Mouse (Mus musculus) limb, embryonic 14.5 days (tissue): ENCODE results near the gene Lamp2. TPM values are rescaled to one million over a fixed set of nuclear protein-coding genes. Genes with fewer than 3 reads are reported as not detected.
"Not testable (repeated sequence)": the region's sequence is repeated elsewhere in the genome, so short reads cannot be mapped to it uniquely, and the experiment has no call there.

ENCODE experiments used
- ATAC-seq: fragments of 200-750 bp; cut with Nextera tagmentation; 2 replicates; pipeline ENCODE4 v1.8.0; 2017; ENCODE audit warnings: low read depth, moderate number of reproducible peaks, moderate TSS enrichment; ENCODE audit not compliant: low FRiP score
- DNase-seq: peaks from one replicate; pipeline ENCODE4 v3.0.0-alpha.2; 2015; ENCODE audit warnings: low spot score
- H3K27ac ChIP-seq: fragments of 300-500 bp; sonication (generic); replicated peaks from 2 replicates; pipeline ENCODE4 v1.5.1; 2014; ENCODE audit warnings: low read depth, mild to moderate bottlenecking, low read length, moderate library complexity, mixed read lengths
- H3K27me3 ChIP-seq: fragments of 300-500 bp; sonication (generic); 2 replicates; pipeline ENCODE4 v1.6.1; 2014; ENCODE audit warnings: low read length, mixed read lengths; ENCODE audit not compliant: control insufficient read depth, insufficient read depth
- H3K36me3 ChIP-seq: fragments of 300-500 bp; sonication (generic); 2 replicates; pipeline ENCODE4 v1.6.1; 2014; ENCODE audit warnings: mild to moderate bottlenecking, low read length, moderate library complexity, mixed read lengths; ENCODE audit not compliant: control insufficient read depth, insufficient read depth
- H3K4me1 ChIP-seq: fragments of 300-500 bp; sonication (generic); 2 replicates; pipeline ENCODE4 v1.6.1; 2014; ENCODE audit warnings: antibody characterized with exemption, low read length, mixed read lengths; ENCODE audit not compliant: control insufficient read depth, insufficient read depth
- H3K4me2 ChIP-seq: fragments of 300-500 bp; sonication (generic); replicated peaks from 2 replicates; pipeline ENCODE4 v1.6.1; 2014; ENCODE audit warnings: low read depth, mild to moderate bottlenecking, low read length, moderate library complexity; ENCODE audit not compliant: severe bottlenecking
- H3K4me3 ChIP-seq: fragments of 300-500 bp; sonication (generic); replicated peaks from 2 replicates; pipeline ENCODE4 v1.5.1; 2014; ENCODE audit warnings: low read length
- H3K9ac ChIP-seq: fragments of 300-500 bp; sonication (generic); 2 replicates; pipeline ENCODE4 v1.6.1; 2014; ENCODE audit warnings: mild to moderate bottlenecking, low read depth, low read length, moderate library complexity; ENCODE audit not compliant: severe bottlenecking
- H3K9me3 ChIP-seq: fragments of 300-500 bp; sonication (generic); 2 replicates; pipeline ENCODE4 v1.6.1; 2016; ENCODE audit warnings: low read length; ENCODE audit not compliant: control insufficient read depth
- POLR2A ChIP-seq: fragments of 200-500 bp; IDR thresholded peaks from 2 replicates; pipeline ENCODE4 v1.8.0; 2012; ENCODE audit warnings: inconsistent platforms, mild to moderate bottlenecking, moderate library complexity, borderline replicate concordance; ENCODE audit not compliant: insufficient read depth, insufficient read length; ENCODE audit errors: extremely low read depth
- WGBS: fragments of 180-500 bp; shearing (Covaris S2); extraction: QIAGEN DNeasy Blood & Tissue Kit; methylation state at CpG from one replicate; pipeline ENCODE4 v1.1.7; 2014; 5-methylcytosine and 5-hydroxymethylcytosine counted together
- polyA plus RNA-seq, 2 experiments: library from polyadenylated mRNA; depleted of rRNA in 1 of 2; stranded (reverse) in 1 of 2; unstranded in 1 of 2; fragments of >200 nt; fragmentation: Nextera tagmentation in 1 of 2; extraction: Ambion mirVana in 1 of 2; gene quantifications; 2 replicates each; pipeline versions ENCODE4 v1.2.1 to v1.2.3; 2012 to 2014

Gene Lamp2
- polyA plus RNA-seq (2012; rRNA removed) (108 and 114 TPM in 2 replicates), polyA plus RNA-seq (2014; fragmentation: Nextera tagmentation; extraction: Ambion mirVana) (169 and 172 TPM in 2 replicates)

DNA sequence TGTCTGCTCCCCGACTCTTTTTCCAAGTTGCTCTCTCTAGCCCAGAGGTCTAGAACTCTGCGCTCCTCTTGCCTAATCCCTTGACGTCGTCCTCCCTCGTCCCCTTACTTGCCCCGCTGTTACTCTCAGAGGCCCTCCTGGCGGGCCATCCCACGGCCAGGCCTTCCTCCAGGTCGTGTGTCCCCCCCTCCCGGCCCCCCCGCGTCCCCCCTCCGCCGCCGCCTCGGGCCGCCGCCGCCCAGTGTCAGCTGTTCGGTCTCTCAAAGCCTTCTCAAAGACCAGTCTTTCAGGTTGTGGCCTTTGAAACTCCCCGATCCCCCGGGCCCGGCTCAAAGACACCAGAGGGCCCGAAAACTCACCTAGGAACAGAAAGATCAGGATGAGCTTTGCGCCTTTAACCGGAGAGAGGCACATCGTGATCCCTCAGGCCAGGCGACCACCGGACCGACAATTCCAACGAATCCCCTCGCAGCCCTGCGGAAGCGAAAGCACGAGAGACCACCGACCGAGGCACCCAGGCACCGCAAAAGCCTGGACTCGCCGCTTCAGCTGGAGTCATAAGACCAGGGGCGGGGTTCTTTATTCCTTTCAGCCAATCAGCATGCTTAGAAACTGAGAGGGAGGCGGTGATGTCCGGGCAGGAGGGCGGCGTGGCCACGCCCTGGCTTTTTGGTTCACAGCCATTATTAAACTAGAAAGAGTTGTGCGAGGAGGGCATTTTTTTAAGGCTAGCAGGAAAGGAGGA lies at the start of gene Lamp2:
Gene Lamp2 (minus strand): TSS at position 565 of the 745 bp plus-strand sequence.
- Histone ChIP-seq H3K27ac (peak within 1 kb of the TSS; percentile 63), H3K4me2 (peak within 1 kb of the TSS; percentile 47), H3K36me3 (peaks cover 2% of the 10 kb centered on the region; the same call in 1 of the 2 replicates), H3K9me3 (no peaks in the 10 kb centered on the region), H3K4me3 (peak within 1 kb of the TSS; percentile 52), H3K4me1 (0 out of 2 replicates have a peak, but pooled peaks cover 3% of the 10 kb centered on the region), H3K9ac (peak within 1 kb of the TSS; percentile 69), H3K27me3 (no peaks in the 10 kb centered on the region)
- ATAC-seq (peak; percentile 97), DNase-seq (peak; percentile 89)
- TF ChIP-seq POLR2A: 0 out of 2 replicates have a peak, but pooled peaks have one; percentile 47
- WGBS: 17% methylated on average over 47 of the region's 47 CpGs

DNA sequence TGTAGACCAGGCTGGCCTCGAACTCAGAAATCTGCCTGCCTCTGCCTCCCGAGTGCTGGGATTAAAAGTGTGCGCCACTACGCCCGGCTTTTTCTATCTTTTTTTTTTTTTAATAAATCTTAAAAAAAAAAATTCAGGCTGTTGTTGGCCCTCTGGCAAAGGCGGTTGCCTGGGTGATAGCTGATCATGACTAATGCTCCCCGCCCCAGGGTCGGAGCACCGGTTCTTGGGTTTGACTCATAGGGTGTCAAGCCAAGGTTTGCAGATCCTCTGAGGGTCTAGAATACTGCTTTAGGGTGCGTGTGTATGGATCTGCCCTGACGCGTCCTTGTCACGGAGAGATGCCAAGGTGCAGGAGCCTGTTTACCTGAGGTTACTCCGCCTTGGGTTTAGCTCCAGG lies 48.6 kb upstream of the Lamp2 start:
- no peaks in the 10 kb centered on the region for H3K4me1 ChIP-seq
- ATAC-seq (no peak), DNase-seq (no peak)
- H3K27me3 ChIP-seq: no peaks in the 10 kb centered on the region
- no peaks in the 10 kb centered on the region for H3K36me3 ChIP-seq
- H3K9ac ChIP-seq: no peak overlapping the region
- no peak overlapping the region for H3K27ac ChIP-seq
- no peaks in the 10 kb centered on the region for H3K9me3 ChIP-seq
- WGBS: 87% methylated on average over 14 of the region's 14 CpGs
- TF ChIP-seq POLR2A: no peak
- no peak overlapping the region for H3K4me3 ChIP-seq
- H3K4me2 ChIP-seq: no peak overlapping the region

DNA sequence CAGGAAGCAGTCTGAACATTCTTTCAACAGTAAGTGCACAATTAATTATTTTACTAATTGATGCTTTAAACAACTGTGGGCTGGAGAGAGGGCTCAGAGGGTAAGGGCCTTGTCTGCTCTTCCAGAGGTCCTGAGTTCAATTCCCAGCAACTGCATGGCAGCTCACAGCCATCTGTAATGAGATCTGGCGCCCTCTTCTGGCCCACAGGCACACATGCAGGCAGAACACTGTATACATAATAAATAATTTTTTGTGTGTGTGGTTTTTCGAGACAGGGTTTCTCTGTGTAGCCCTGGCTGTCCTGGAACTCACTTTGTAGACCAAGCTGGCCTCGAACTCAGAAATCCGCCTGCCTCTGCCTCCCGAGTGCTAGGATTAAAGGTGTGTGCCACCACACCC lies 45.9 kb upstream of the Lamp2 start:
- H3K4me1 ChIP-seq, DNase-seq, H3K27ac ChIP-seq, H3K27me3 ChIP-seq, H3K36me3 ChIP-seq, H3K9ac ChIP-seq, H3K4me3 ChIP-seq, ATAC-seq, H3K9me3 ChIP-seq, H3K4me2 ChIP-seq: not testable (repeated sequence)
- 73% methylated on average over 5 of the region's 5 CpGs for WGBS

DNA sequence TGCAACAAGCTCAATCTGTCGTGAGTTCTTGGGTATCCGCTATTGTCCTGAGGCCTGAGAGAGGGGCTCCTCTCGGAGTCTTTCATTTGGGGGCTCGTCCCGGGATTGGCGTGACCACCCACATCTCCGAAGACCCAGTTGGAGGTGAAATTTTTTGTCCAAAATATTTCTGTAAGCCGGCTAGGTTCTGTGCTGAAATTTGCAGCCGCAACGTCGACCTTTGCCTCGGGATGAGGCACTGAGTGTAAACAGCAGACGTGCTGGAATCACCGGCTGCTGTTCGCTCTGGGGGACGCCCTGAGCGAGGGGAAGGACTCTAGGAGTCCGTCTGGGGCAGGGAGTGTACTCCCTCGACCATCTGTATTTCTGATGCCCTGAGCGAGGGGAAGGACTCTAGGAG lies 29.2 kb upstream of the Lamp2 start:
- 25% methylated on average over 20 of the region's 20 CpGs for whole genome bisulfite sequencing
- not testable (repeated sequence) for H3K27me3 ChIP-seq, H3K36me3 ChIP-seq, H3K27ac ChIP-seq, H3K4me1 ChIP-seq, H3K9ac ChIP-seq, H3K4me2 ChIP-seq, H3K4me3 ChIP-seq, ATAC-seq, H3K9me3 ChIP-seq, DNase-seq

DNA sequence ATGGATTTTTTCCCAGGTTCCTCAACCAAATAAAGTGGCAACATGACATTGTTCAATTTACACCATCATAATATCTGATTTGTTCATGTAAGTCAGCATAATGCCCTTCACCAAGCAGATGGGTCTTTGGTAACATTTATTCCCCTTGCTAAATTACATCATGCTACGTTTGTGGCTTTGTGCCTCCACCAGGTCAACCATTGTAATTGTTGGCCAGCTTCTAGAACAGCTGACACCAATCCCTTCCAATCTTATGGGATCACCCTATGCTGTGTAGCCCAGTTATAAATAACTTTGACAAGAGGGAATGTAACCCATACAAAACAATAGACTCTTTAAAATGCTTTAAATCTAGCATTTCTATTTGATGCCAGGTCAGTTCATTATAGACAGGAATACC lies 22.3 kb upstream of the Lamp2 start:
- Histone ChIP-seq H3K4me1 (no peaks in the 10 kb centered on the region), H3K27me3 (no peaks in the 10 kb centered on the region), H3K4me3 (no peak overlapping the region), H3K9ac (no peak overlapping the region), H3K4me2 (no peak overlapping the region), H3K27ac (no peak overlapping the region), H3K9me3 (no peaks in the 10 kb centered on the region), H3K36me3 (no peaks in the 10 kb centered on the region)
- 50% methylated on average over 1 of the region's 1 CpGs for WGBS
- no peak for ATAC-seq
- DNase-seq: no peak
- TF ChIP-seq POLR2A: no peak
